In genomic region chr10:26249426-26250165, GRCm38 (mm10) we compare ENCODE assay signal across 18 mouse cellular contexts. TPM values are rescaled to one million over a fixed set of nuclear protein-coding genes. Genes with fewer than 3 reads are reported as not detected.
DNase-seq lines count a peak whose midpoint lies in the region; ATAC-seq lines count a peak whose summit lies in the region.
"Had no signal": no experiment of that assay in that cellular context is flagged by ENCODE, and none has a peak within 500 bp of the region (broad histone marks: within the 10 kb centered on the region; RNA-seq: fewer than 3 reads in every experiment).

No protein-coding gene starts in this region.

- WGBS in heart, embryonic 10.5 days = 76% methylated on average over 7 of the region's 7 CpGs
- 85% methylated on average over 7 of the region's 7 CpGs for WGBS in forebrain, embryonic 14.5 days
- 61% methylated on average over 7 of the region's 7 CpGs for WGBS in liver, embryonic 12.5 days (ENCODE audit: insufficient replicate concordance)

- DNase-seq in heart, adult 11 months = peak; percentile 25
- no peak for DNase-seq in heart, embryonic 10.5 days (ENCODE audit: low spot score)
- DNase-seq in layer of hippocampus, postnatal 14 days (ENCODE audit: low spot score in 2 of 2) = peak; percentile 6 to 10
- peak; percentile 40 to 75 for DNase-seq in right cerebral cortex, postnatal 10 days (ENCODE audit: low spot score in 2 of 2)
- DNase-seq in forebrain, embryonic 14.5 days (ENCODE audit: low spot score) = no peak
- DNase-seq in lung, postnatal 10 days = no peak
- DNase-seq: adrenal gland, postnatal 36 days; forebrain, postnatal 0 days; kidney, adult 2 months; lung, adult 18-20 months had no signal

- no peak overlapping the region for H3K4me2 ChIP-seq in forebrain, embryonic 14.5 days (ENCODE audit: low read length)
- no peak overlapping the region for H3K4me2 ChIP-seq in liver, embryonic 12.5 days
- H3K4me2 ChIP-seq: heart, embryonic 11.5 days; limb, embryonic 12.5 days had no signal

- no peaks in the 10 kb centered on the region for H3K9me3 ChIP-seq in heart, embryonic 10.5 days
- H3K9me3 ChIP-seq in forebrain, embryonic 14.5 days (replicated peaks; ENCODE audit: control insufficient read depth, low read length) = no peaks in the 10 kb centered on the region
- H3K9me3 ChIP-seq in liver, embryonic 12.5 days (replicated peaks) = no peaks in the 10 kb centered on the region
- H3K9me3 ChIP-seq: hindbrain, embryonic 10.5 days; limb, embryonic 12.5 days had no signal

- H3K27ac ChIP-seq in heart, embryonic 10.5 days = no peak overlapping the region
- no peak overlapping the region for H3K27ac ChIP-seq in forebrain, embryonic 14.5 days (ENCODE audit: low read depth, low read length)
- H3K27ac ChIP-seq in liver, embryonic 12.5 days = no peak overlapping the region
- H3K27ac ChIP-seq: hindbrain, embryonic 10.5 days; limb, embryonic 12.5 days had no signal

- no peak overlapping the region for H3K4me3 ChIP-seq in heart, embryonic 10.5 days
- no peak overlapping the region for H3K4me3 ChIP-seq in forebrain, embryonic 14.5 days (ENCODE audit: low read depth, low read length)
- no peak overlapping the region for H3K4me3 ChIP-seq in liver, embryonic 12.5 days
- H3K4me3 ChIP-seq: hindbrain, embryonic 10.5 days; limb, embryonic 12.5 days; megakaryocyte, embryonic 14.5 days had no signal

- H3K36me3 ChIP-seq in heart, embryonic 10.5 days = no peaks in the 10 kb centered on the region
- no peaks in the 10 kb centered on the region for H3K36me3 ChIP-seq in forebrain, embryonic 14.5 days (ENCODE audit: control insufficient read depth, insufficient read depth, low read length)
- H3K36me3 ChIP-seq in liver, embryonic 12.5 days = no peaks in the 10 kb centered on the region
- H3K36me3 ChIP-seq: hindbrain, embryonic 10.5 days; limb, embryonic 12.5 days had no signal

- H3K4me1 ChIP-seq in heart, embryonic 10.5 days = no peaks in the 10 kb centered on the region
- no peaks in the 10 kb centered on the region for H3K4me1 ChIP-seq in forebrain, embryonic 14.5 days (ENCODE audit: control insufficient read depth, insufficient read depth, low read length)
- no peaks in the 10 kb centered on the region for H3K4me1 ChIP-seq in liver, embryonic 12.5 days
- H3K4me1 ChIP-seq: hindbrain, embryonic 10.5 days; limb, embryonic 12.5 days; megakaryocyte, embryonic 14.5 days had no signal

- peak; percentile 98 for ATAC-seq in frontal cortex, adult (ENCODE audit: low TSS enrichment)
- no peak for ATAC-seq in forebrain, embryonic 14.5 days
- ATAC-seq in liver, embryonic 12.5 days = no peak
- ATAC-seq: forebrain, postnatal 0 days had no signal

- no peaks in the 10 kb centered on the region for H3K27me3 ChIP-seq in heart, embryonic 10.5 days (ENCODE audit: insufficient read depth, poor library complexity, severe bottlenecking)
- no peaks in the 10 kb centered on the region for H3K27me3 ChIP-seq in forebrain, embryonic 14.5 days (replicated peaks; ENCODE audit: control insufficient read depth, insufficient read depth, low read length)
- no peaks in the 10 kb centered on the region for H3K27me3 ChIP-seq in liver, embryonic 12.5 days (replicated peaks)
- H3K27me3 ChIP-seq: limb, embryonic 12.5 days; megakaryocyte, embryonic 14.5 days had no signal

- no peak overlapping the region for H3K9ac ChIP-seq in forebrain, embryonic 14.5 days (ENCODE audit: low read length)
- no peak overlapping the region for H3K9ac ChIP-seq in liver, embryonic 12.5 days
- H3K9ac ChIP-seq: forebrain, postnatal 0 days; limb, embryonic 12.5 days had no signal

RNA-seq across cellular contexts. Expression of gene Samd3, which starts 20.1 kb away (rescaled TPM):
- 0.23 TPM in 1 of 2 replicates, not detected in the other for polyA plus RNA-seq in heart, embryonic 10.5 days (2016; fragmentation: Nextera tagmentation; extraction: Ambion mirVana)
- under 1 TPM; 0.23 to 0.33 TPM for total RNA-seq in layer of hippocampus, postnatal 14 days (2021)
- polyA plus RNA-seq in forebrain, embryonic 14.5 days (2014; fragmentation: Nextera tagmentation; extraction: Ambion mirVana) = 6.7 and 10.5 TPM in 2 replicates
- not detected in 2 replicates for polyA plus RNA-seq in liver, embryonic 12.5 days (2016; fragmentation: Nextera tagmentation; extraction: Ambion mirVana)
- total RNA-seq: adrenal gland, postnatal 36 days; common myeloid progenitor, adult 5-6 weeks had no signal
- polyA plus RNA-seq: embryonic facial prominence, embryonic 14.5 days; heart, embryonic 11.5 days; limb, embryonic 12.5 days had no signal

Comparison
In these comparisons a context has a peak if more than half of its experiments do, and no peak if none do; other contexts are left out.
1. DNase-seq: peak in heart, adult 11 months (single experiment), layer of hippocampus, postnatal 14 days (2 of 2) and right cerebral cortex, postnatal 10 days (2 of 2); none in heart, embryonic 10.5 days (single experiment), forebrain, embryonic 14.5 days (single experiment) and lung, postnatal 10 days (single experiment).